Mouse (Mus musculus) hindbrain, postnatal 0 days (tissue): Measurements from ENCODE around the gene Ccnt1. TPM values are rescaled to one million over a fixed set of nuclear protein-coding genes. Genes with fewer than 3 reads are reported as not detected.

Source experiments
- ATAC-seq: fragments of 200-750 bp; cut with Nextera tagmentation; 2 replicates; pipeline ENCODE4 v1.8.0; 2017; ENCODE audit warnings: mild to moderate bottlenecking, moderate TSS enrichment, moderate library complexity
- DNase-seq: peaks from one replicate; pipeline ENCODE4 v3.0.0-alpha.2; 2015; ENCODE audit warnings: low spot score
- H3K27ac ChIP-seq: fragments of 300-500 bp; sonication (generic); 2 replicates; pipeline ENCODE4 v1.5.1; 2014; ENCODE audit warnings: mild to moderate bottlenecking
- H3K27me3 ChIP-seq: fragments of 300-500 bp; sonication (generic); 2 replicates; pipeline ENCODE4 v1.6.1; 2014; ENCODE audit warnings: low read length, mixed read lengths; ENCODE audit not compliant: insufficient read depth
- H3K36me3 ChIP-seq: fragments of 300-500 bp; sonication (generic); 2 replicates; pipeline ENCODE4 v1.6.1; 2014; ENCODE audit warnings: low read length, mixed read lengths; ENCODE audit not compliant: insufficient read depth
- H3K4me1 ChIP-seq: fragments of 300-500 bp; sonication (generic); 2 replicates; pipeline ENCODE4 v1.6.1; 2014; ENCODE audit warnings: antibody characterized with exemption, low read length, mixed read lengths; ENCODE audit not compliant: insufficient read depth
- H3K4me2 ChIP-seq: fragments of 300-500 bp; sonication (generic); 2 replicates; pipeline ENCODE4 v1.6.1; 2014; ENCODE audit warnings: low read depth, mild to moderate bottlenecking, low read length, moderate library complexity, mixed read lengths
- H3K4me3 ChIP-seq: fragments of 300-500 bp; sonication (generic); 2 replicates; pipeline ENCODE4 v1.5.1; 2014; ENCODE audit warnings: low read length
- H3K9ac ChIP-seq: fragments of 300-500 bp; sonication (generic); replicated peaks from 2 replicates; pipeline ENCODE4 v1.6.1; 2014; ENCODE audit warnings: mild to moderate bottlenecking, low read length, moderate library complexity, mixed read lengths
- H3K9me3 ChIP-seq: fragments of 300-500 bp; sonication (generic); 2 replicates; pipeline ENCODE4 v1.6.1; 2016; ENCODE audit warnings: low read length, mixed read lengths
- CTCF ChIP-seq: IDR thresholded peaks from 2 replicates; pipeline ENCODE4 v1.5.1; 2016; ENCODE audit warnings: antibody characterized with exemption, control low read depth, low read depth
- WGBS: fragments of 180-500 bp; shearing (Covaris S2); extraction: QIAGEN DNeasy Blood & Tissue Kit; methylation state at CpG from one replicate; pipeline ENCODE4 v1.1.7; 2014; 5-methylcytosine and 5-hydroxymethylcytosine counted together
- polyA plus RNA-seq: library from polyadenylated mRNA; unstranded; fragments of >200 nt; fragmentation: Nextera tagmentation; extraction: Ambion mirVana; gene quantifications from 2 replicates; pipeline ENCODE4 v1.2.1, GENCODE M21; 2015
- total RNA-seq: library from RNA; depleted of rRNA; stranded (reverse); fragments of >200 nt; gene quantifications from 2 replicates; pipeline ENCODE4 v1.2.3, GENCODE M21; 2014

Ccnt1 gene
- total and polyA plus RNA-seq, 2 experiments from 2014 or later, result 42.4 to 42.7 TPM

- no peak for TF ChIP-seq CTCF
- no peaks in the 10 kb centered on the region for H3K9me3 ChIP-seq
- peak overlapping the region; percentile 86 for H3K4me2 ChIP-seq
- H3K9ac ChIP-seq, result peak overlapping the region; percentile 86
- peaks cover 9% of the 10 kb centered on the region for H3K4me1 ChIP-seq
- no peak for ATAC-seq
- no peaks in the 10 kb centered on the region for H3K27me3 ChIP-seq
- peak overlapping the region; percentile 89 for H3K4me3 ChIP-seq
- peak; percentile 25 for DNase-seq
- WGBS, result 4% methylated on average over 12 of the region's 12 CpGs
- no peaks in the 10 kb centered on the region for H3K36me3 ChIP-seq
- H3K27ac ChIP-seq, result peak overlapping the region; percentile 81
These were observed 39.5 kb upstream of the Ccnt1 start for GRCm38 (mm10) chr15:98610131-98610633.

GRCm38 (mm10) chr15:98609331-98610130 is 38.8 kb upstream of the Ccnt1 start, which contains the start of gene Adcy6:
Adcy6 (minus strand) TSS chr15:98610076.
- WGBS, result under 1% methylated on average over 52 of the region's 75 CpGs
- ATAC-seq, result peak; percentile 89
- no peaks in the 10 kb centered on the region for H3K9me3 ChIP-seq
- peaks cover 9% of the 10 kb centered on the region for H3K4me1 ChIP-seq
- peak within 1 kb of the TSS; percentile 86 for H3K4me2 ChIP-seq
- H3K9ac ChIP-seq, result peak within 1 kb of the TSS; percentile 86
- H3K27me3 ChIP-seq, result no peaks in the 10 kb centered on the region
- no peaks in the 10 kb centered on the region for H3K36me3 ChIP-seq
- DNase-seq, result peak; percentile 89
- TF ChIP-seq CTCF, result no peak
- peak within 1 kb of the TSS; percentile 89 for H3K4me3 ChIP-seq
- peak within 1 kb of the TSS; percentile 81 for H3K27ac ChIP-seq

GRCm38 (mm10) chr15:98608784-98609250 is 38.1 kb upstream of the Ccnt1 start:
- H3K4me1 ChIP-seq, result peaks cover 9% of the 10 kb centered on the region

GRCm38 (mm10) chr15:98608058-98608783 is 37.5 kb upstream of the Ccnt1 start:
- Histone ChIP-seq H3K9ac (peak overlapping the region; percentile 86), H3K4me1 (peaks cover 9% of the 10 kb centered on the region), H3K9me3 (no peaks in the 10 kb centered on the region), H3K27ac (peak overlapping the region; percentile 81; the same call in 1 of the 2 replicates), H3K36me3 (peaks cover 7% of the 10 kb centered on the region), H3K27me3 (no peaks in the 10 kb centered on the region), H3K4me3 (peak overlapping the region; percentile 89), H3K4me2 (peak overlapping the region; percentile 86)
- no peak for ATAC-seq
- no peak for DNase-seq
- TF ChIP-seq CTCF, result no peak
- 11% methylated on average over 9 of the region's 10 CpGs for WGBS

More at GRCm38 (mm10) chr15:98608784-98609250, 38.1 kb upstream of the Ccnt1 start:
- no peak for TF ChIP-seq CTCF
- WGBS, result 2% methylated on average over 7 of the region's 26 CpGs
- Histone ChIP-seq H3K36me3 (peaks cover 4% of the 10 kb centered on the region), H3K27ac (peak overlapping the region; percentile 81), H3K4me3 (peak overlapping the region; percentile 89), H3K9me3 (no peaks in the 10 kb centered on the region), H3K27me3 (no peaks in the 10 kb centered on the region), H3K4me2 (peak overlapping the region; percentile 86), H3K9ac (peak overlapping the region; percentile 86)
- ATAC-seq, result peak; percentile 68
- peak; percentile 31 for DNase-seq

GRCm38 (mm10) chr15:98607557-98607956 is 36.8 kb upstream of the Ccnt1 start:
- no peak overlapping the region for H3K4me3 ChIP-seq
- H3K9me3 ChIP-seq, result no peaks in the 10 kb centered on the region
- peaks cover 9% of the 10 kb centered on the region for H3K4me1 ChIP-seq
- no peak for DNase-seq
- ATAC-seq, result no peak
- H3K9ac ChIP-seq, result 0 out of 2 replicates have a peak overlapping the region, but pooled peaks have one; percentile 86
- 17% methylated on average over 4 of the region's 4 CpGs for WGBS
- no peaks in the 10 kb centered on the region for H3K27me3 ChIP-seq
- peak overlapping the region; percentile 86 for H3K4me2 ChIP-seq
- H3K27ac ChIP-seq, result 0 out of 2 replicates have a peak overlapping the region, but pooled peaks have one; percentile 11
- H3K36me3 ChIP-seq, result peaks cover 10% of the 10 kb centered on the region
- TF ChIP-seq CTCF, result no peak

- Histone ChIP-seq H3K27me3 (no peaks in the 10 kb centered on the region), H3K27ac (no peak overlapping the region), H3K9ac (0 out of 2 replicates have a peak overlapping the region, but pooled peaks have one; percentile 1), H3K9me3 (no peaks in the 10 kb centered on the region), H3K4me2 (no peak overlapping the region), H3K36me3 (peaks cover 10% of the 10 kb centered on the region), H3K4me1 (peaks cover 9% of the 10 kb centered on the region), H3K4me3 (no peak overlapping the region)
- 60% methylated on average over 9 of the region's 9 CpGs for WGBS
- no peak for DNase-seq
- ATAC-seq, result no peak
- TF ChIP-seq CTCF, result no peak
These were observed 36.0 kb upstream of the Ccnt1 start for GRCm38 (mm10) chr15:98606739-98607138.
